Mouse (Mus musculus) skeletal muscle tissue, adult 2 months (tissue): ENCODE data around the gene H2-M5.
A peak's percentile ranks its signal among the peaks of the same experiment; 100 is the strongest.
"Not testable (repeated sequence)": the region's sequence is repeated elsewhere in the genome, so short reads cannot be mapped to it uniquely, and the experiment has no call there.

Source experiments
- DNase-seq: peaks from one replicate; pipeline ENCODE4 v3.0.0-alpha.2; 2012; ENCODE audit warnings: low read depth, low spot score

Gene H2-M5

GRCm38 (mm10) chr17:36989437-36989836 is at the start of gene H2-M5:
Gene H2-M5 (minus strand): TSS chr17:36989537.
- DNase-seq = no peak

- DNase-seq = no peak
Measured at GRCm38 (mm10) chr17:37029162-37029561, 39.8 kb upstream of the H2-M5 start.

- DNase-seq = peak; percentile 81
Measured at GRCm38 (mm10) chr17:37028683-37029120, 39.4 kb upstream of the H2-M5 start.

- DNase-seq = no peak
Measured at GRCm38 (mm10) chr17:37028212-37028611, 38.9 kb upstream of the H2-M5 start.

- DNase-seq = no peak
Measured at GRCm38 (mm10) chr17:37027486-37027885, 38.1 kb upstream of the H2-M5 start.

- DNase-seq = no peak
Measured at GRCm38 (mm10) chr17:37026425-37026824, 37.1 kb upstream of the H2-M5 start.

- DNase-seq = no peak
Measured at GRCm38 (mm10) chr17:37022628-37023576, 33.6 kb upstream of the H2-M5 start, which contains the start of gene Mog. Gene Mog (minus strand): TSS chr17:37023398.

- DNase-seq = not testable (repeated sequence)
Measured at GRCm38 (mm10) chr17:37019242-37019641, 29.9 kb upstream of the H2-M5 start.

GRCm38 (mm10) chr17:37018328-37018727 is 29.0 kb upstream of the H2-M5 start:
- no peak for DNase-seq

GRCm38 (mm10) chr17:37016333-37016732 is 27.0 kb upstream of the H2-M5 start:
- DNase-seq = no peak

- DNase-seq = no peak
Measured at GRCm38 (mm10) chr17:37012141-37012540, 22.8 kb upstream of the H2-M5 start.

- no peak for DNase-seq
Measured at GRCm38 (mm10) chr17:37011719-37012118, 22.4 kb upstream of the H2-M5 start.

GRCm38 (mm10) chr17:37009460-37010042 is 20.2 kb upstream of the H2-M5 start:
- no peak for DNase-seq

- no peak for DNase-seq
Measured at GRCm38 (mm10) chr17:37008161-37008560, 18.8 kb upstream of the H2-M5 start.

GRCm38 (mm10) chr17:37003366-37003765 is 14.0 kb upstream of the H2-M5 start:
- DNase-seq = no peak

GRCm38 (mm10) chr17:37002364-37003330 is 13.3 kb upstream of the H2-M5 start:
- DNase-seq = no peak

- no peak for DNase-seq
Measured at GRCm38 (mm10) chr17:37000863-37001262, 11.5 kb upstream of the H2-M5 start, which contains the start of gene Zfp57. Gene Zfp57 (plus strand): TSS chr17:37001163.

- DNase-seq = no peak
Measured at GRCm38 (mm10) chr17:36998477-36998876, 9.1 kb upstream of the H2-M5 start.

GRCm38 (mm10) chr17:36997033-36997735 is 7.8 kb upstream of the H2-M5 start:
- DNase-seq = peak; percentile 30

- no peak for DNase-seq
Measured at GRCm38 (mm10) chr17:36995448-36995847, 6.1 kb upstream of the H2-M5 start.

- no peak for DNase-seq
Measured at GRCm38 (mm10) chr17:36994528-36994927, 5.2 kb upstream of the H2-M5 start.
